Mouse (Mus musculus) granulocyte monocyte progenitor cell, adult 5-6 weeks (primary cell): ENCODE data around the gene Paxbp1. TPM values are rescaled to one million over a fixed set of nuclear protein-coding genes. Genes with fewer than 3 reads are reported as not detected.

ENCODE experiments used
- ATAC-seq: replicated peaks from 2 replicates; pipeline ENCODE4 v1.8.0; 2016; ENCODE audit warnings: mild to moderate bottlenecking, moderate TSS enrichment, inconsistent platforms; ENCODE audit not compliant: poor library complexity, severe bottlenecking
- total RNA-seq, 2 experiments: library from RNA; stranded (forward) in 1 of 2; stranded (reverse) in 1 of 2; fragments of 200-712, 200-1000 nt in 1 of 2; fragments of >200 nt in 1 of 2; fragmentation: Nextera tagmentation in 1 of 2; gene quantifications; 2 replicates each; pipeline ENCODE4 v1.2.3; 2014 to 2017

Paxbp1 gene
- total RNA-seq, 2 experiments from 2014 or later, result 77.7 to 77.8 TPM

GRCm38 (mm10) chr16:91004915-91005538 is 39.3 kb downstream of the Paxbp1 start:
- no peak for ATAC-seq

- peak; percentile 97 for ATAC-seq
These were observed 43.2 kb downstream of the Paxbp1 start for GRCm38 (mm10) chr16:91001098-91001497.

- no peak for ATAC-seq
These were observed 44.5 kb downstream of the Paxbp1 start for GRCm38 (mm10) chr16:90999827-91000226.

GRCm38 (mm10) chr16:90997822-90998221 is 46.5 kb downstream of the Paxbp1 start:
- no peak for ATAC-seq

- ATAC-seq, result no peak
These were observed 47.8 kb downstream of the Paxbp1 start for GRCm38 (mm10) chr16:90996327-90997243.

GRCm38 (mm10) chr16:90995498-90995897 is 48.8 kb downstream of the Paxbp1 start:
- ATAC-seq, result peak; percentile 86

- ATAC-seq, result peak; percentile 86
These were observed 49.3 kb downstream of the Paxbp1 start for GRCm38 (mm10) chr16:90995023-90995422.

GRCm38 (mm10) chr16:90989162-90989561 is 55.2 kb downstream of the Paxbp1 start:
- ATAC-seq, result no peak

GRCm38 (mm10) chr16:90988665-90989064 is 55.7 kb downstream of the Paxbp1 start:
- no peak for ATAC-seq

- no peak for ATAC-seq
These were observed 56.3 kb downstream of the Paxbp1 start for GRCm38 (mm10) chr16:90988039-90988438.

- ATAC-seq, result no peak
These were observed 73.3 kb downstream of the Paxbp1 start for GRCm38 (mm10) chr16:90971004-90971403.

GRCm38 (mm10) chr16:90966241-90966640 is 78.1 kb downstream of the Paxbp1 start:
- no peak for ATAC-seq

- ATAC-seq, result no peak
These were observed 80.0 kb downstream of the Paxbp1 start for GRCm38 (mm10) chr16:90964302-90964701.

Other genes with a start within 250 kb of the Paxbp1 start
- gene Urb1, start 234.1 kb downstream of the Paxbp1 start, total RNA-seq (2014; fragmentation: Nextera tagmentation), result 22.6 and 23.4 TPM in 2 replicates
- 12.1 and 15.2 TPM in 2 replicates for gene Urb1, start 234.1 kb downstream of the Paxbp1 start, total RNA-seq (2017)
- gene Eva1c, start 217.8 kb downstream of the Paxbp1 start, total RNA-seq (2014; fragmentation: Nextera tagmentation), result not detected in 2 replicates
- not detected in 2 replicates for gene Eva1c, start 217.8 kb downstream of the Paxbp1 start, total RNA-seq (2017)
- gene Cfap298, start 109.4 kb downstream of the Paxbp1 start, total RNA-seq (2014; fragmentation: Nextera tagmentation), result 27.7 and 39.3 TPM in 2 replicates
- gene Cfap298, start 109.4 kb downstream of the Paxbp1 start, total RNA-seq (2017), result 63.1 and 118 TPM in 2 replicates
- 35.8 and 46.0 TPM in 2 replicates for gene Synj1, start 33.2 kb downstream of the Paxbp1 start, total RNA-seq (2014; fragmentation: Nextera tagmentation)
- gene Synj1, start 33.2 kb downstream of the Paxbp1 start, total RNA-seq (2017), result 23.8 and 25.2 TPM in 2 replicates
- gene 4932438H23Rik, start 50.6 kb upstream of the Paxbp1 start, total RNA-seq (2014; fragmentation: Nextera tagmentation), result not detected in 2 replicates
- gene 4932438H23Rik, start 50.6 kb upstream of the Paxbp1 start, total RNA-seq (2017), result 0.88 TPM in 1 of 2 replicates, not detected in the other
- not detected in 2 replicates for gene Olig2, start 180.9 kb upstream of the Paxbp1 start, total RNA-seq (2014; fragmentation: Nextera tagmentation)
- gene Olig2, start 180.9 kb upstream of the Paxbp1 start, total RNA-seq (2017), result not detected in 2 replicates
- not detected in 2 replicates for gene Olig1, start 225.2 kb upstream of the Paxbp1 start, total RNA-seq (2014; fragmentation: Nextera tagmentation)
- gene Olig1, start 225.2 kb upstream of the Paxbp1 start, total RNA-seq (2017), result not detected in 2 replicates